Mouse (Mus musculus): Measurements from ENCODE around the gene Gm5294. TPM values are rescaled to one million over a fixed set of nuclear protein-coding genes. Genes with fewer than 3 reads are reported as not detected.

Gm5294 gene
- 0.17 and 1.6 TPM in 2 replicates for polyA plus RNA-seq (2012; rRNA removed)

GRCm38 (mm10) chr5:138819780-138820179 lies at the start of gene Gm5294:
Gene Gm5294 (plus strand): TSS chr5:138820080.

Other genes with a start within 250 kb of the Gm5294 start
- gene Zfp68, start 200.3 kb upstream of the Gm5294 start, polyA plus RNA-seq (2012; rRNA removed), result 0.66 and 0.74 TPM in 2 replicates
- gene A430033K04Rik, start 197.2 kb upstream of the Gm5294 start, polyA plus RNA-seq (2012; rRNA removed), result 0.49 and 0.61 TPM in 2 replicates
- gene Fam20c, start 65.6 kb upstream of the Gm5294 start, polyA plus RNA-seq (2012; rRNA removed), result 7.6 and 11.2 TPM in 2 replicates
- 27.4 and 66.9 TPM in 2 replicates for gene Pdgfa, start 177.3 kb downstream of the Gm5294 start, polyA plus RNA-seq (2012; rRNA removed)

Measured in stomach, adult 2 months (tissue).